Mouse (Mus musculus) hindbrain, embryonic 10.5 days (tissue): ENCODE measurements at regions not wholly inside any gene's neighbourhood (a gene's known extent, or its start where the extent isn't known, plus 50 kb on each side); places are given as distances from the start of the nearest gene placed in this dataset.
A peak's percentile ranks its signal among the peaks of the same experiment; 100 is the strongest.

Source experiments
- DNase-seq: peaks from one replicate; pipeline ENCODE4 v3.0.0-alpha.2; 2017; ENCODE audit warnings: low spot score
- H3K27ac ChIP-seq: fragments of 300-500 bp; sonication (generic); 2 replicates; pipeline ENCODE4 v1.5.1; 2016; ENCODE audit warnings: mild to moderate bottlenecking, moderate library complexity
- H3K27me3 ChIP-seq: fragments of 300-500 bp; sonication (generic); 2 replicates; pipeline ENCODE4 v1.6.1; 2016; ENCODE audit warnings: mild to moderate bottlenecking; ENCODE audit not compliant: poor library complexity, insufficient read depth, severe bottlenecking
- H3K36me3 ChIP-seq: fragments of 300-500 bp; sonication (generic); 2 replicates; pipeline ENCODE4 v1.6.1; 2016; ENCODE audit warnings: mild to moderate bottlenecking, moderate library complexity
- H3K4me1 ChIP-seq: fragments of 300-500 bp; sonication (generic); replicated peaks from 2 replicates; pipeline ENCODE4 v1.6.1; 2016; ENCODE audit warnings: mild to moderate bottlenecking
- H3K4me3 ChIP-seq: fragments of 300-500 bp; sonication (generic); 2 replicates; pipeline ENCODE4 v1.5.1; 2016; ENCODE audit warnings: mild to moderate bottlenecking, moderate library complexity
- H3K9me3 ChIP-seq: fragments of 300-500 bp; sonication (generic); 2 replicates; pipeline ENCODE4 v1.6.1; 2016; ENCODE audit warnings: mild to moderate bottlenecking, moderate library complexity
- WGBS: fragments of 180-500 bp; shearing (Covaris S2); methylation state at CpG from one replicate; pipeline ENCODE4 v1.1.7; 2016; 5-methylcytosine and 5-hydroxymethylcytosine counted together

GRCm38 (mm10) chr4:149844971-149845370, 70.9 kb upstream of the Slc25a33 start:
- H3K9me3 ChIP-seq = no peaks in the 10 kb centered on the region
- H3K36me3 ChIP-seq = no peaks in the 10 kb centered on the region
- no peak for DNase-seq
- no peak overlapping the region for H3K27ac ChIP-seq
- H3K27me3 ChIP-seq = no peaks in the 10 kb centered on the region
- peaks cover 21% of the 10 kb centered on the region for H3K4me1 ChIP-seq
- no peak overlapping the region for H3K4me3 ChIP-seq
- WGBS = 79% methylated on average over 10 of the region's 10 CpGs

- WGBS = 45% methylated on average over 10 of the region's 10 CpGs
- no peak overlapping the region for H3K4me3 ChIP-seq
- H3K27ac ChIP-seq = 0 out of 2 replicates have a peak overlapping the region, but pooled peaks have one; percentile 16
- no peaks in the 10 kb centered on the region for H3K36me3 ChIP-seq
- H3K4me1 ChIP-seq = peaks cover 21% of the 10 kb centered on the region
- no peak for DNase-seq
- no peaks in the 10 kb centered on the region for H3K27me3 ChIP-seq
- no peaks in the 10 kb centered on the region for H3K9me3 ChIP-seq
These were observed 69.7 kb upstream of the Slc25a33 start for GRCm38 (mm10) chr4:149843736-149844135.

GRCm38 (mm10) chr4:149842906-149843305, 68.8 kb upstream of the Slc25a33 start:
- H3K9me3 ChIP-seq = no peaks in the 10 kb centered on the region
- 88% methylated on average over 7 of the region's 7 CpGs for WGBS
- no peaks in the 10 kb centered on the region for H3K27me3 ChIP-seq
- H3K27ac ChIP-seq = peak overlapping the region; percentile 45; the same call in 1 of the 2 replicates
- peaks cover 21% of the 10 kb centered on the region for H3K4me1 ChIP-seq
- no peaks in the 10 kb centered on the region for H3K36me3 ChIP-seq
- no peak overlapping the region for H3K4me3 ChIP-seq
- DNase-seq = no peak

GRCm38 (mm10) chr4:149841856-149842255, 67.8 kb upstream of the Slc25a33 start:
- DNase-seq = peak; percentile 55
- Histone ChIP-seq H3K27me3 (no peaks in the 10 kb centered on the region), H3K4me1 (peaks cover 17% of the 10 kb centered on the region), H3K4me3 (no peak overlapping the region), H3K27ac (no peak overlapping the region), H3K36me3 (no peaks in the 10 kb centered on the region), H3K9me3 (no peaks in the 10 kb centered on the region)
- 63% methylated on average over 6 of the region's 6 CpGs for WGBS

- peak overlapping the region; percentile 53; the same call in 1 of the 2 replicates for H3K27ac ChIP-seq
These were observed 66.6 kb upstream of the Slc25a33 start for GRCm38 (mm10) chr4:149840511-149841292.

GRCm38 (mm10) chr4:149838682-149839081, 64.6 kb upstream of the Slc25a33 start:
- peaks cover 6% of the 10 kb centered on the region; the same call in 1 of the 2 replicates for H3K4me1 ChIP-seq
- H3K4me3 ChIP-seq = no peak overlapping the region
- H3K36me3 ChIP-seq = no peaks in the 10 kb centered on the region
- 15% methylated on average over 3 of the region's 3 CpGs for WGBS
- no peak overlapping the region for H3K27ac ChIP-seq
- no peaks in the 10 kb centered on the region for H3K9me3 ChIP-seq
- no peaks in the 10 kb centered on the region for H3K27me3 ChIP-seq
- DNase-seq = no peak

More at GRCm38 (mm10) chr4:149840511-149841292, 66.6 kb upstream of the Slc25a33 start:
- Histone ChIP-seq H3K4me1 (peaks cover 12% of the 10 kb centered on the region; the same call in 1 of the 2 replicates), H3K9me3 (no peaks in the 10 kb centered on the region), H3K4me3 (no peak overlapping the region), H3K36me3 (no peaks in the 10 kb centered on the region), H3K27me3 (no peaks in the 10 kb centered on the region)
- no peak for DNase-seq
- WGBS = 77% methylated on average over 12 of the region's 12 CpGs

GRCm38 (mm10) chr4:149834646-149835156, 60.6 kb upstream of the Slc25a33 start:
- Histone ChIP-seq H3K4me1 (peaks cover 9% of the 10 kb centered on the region; the same call in 1 of the 2 replicates), H3K27ac (no peak overlapping the region), H3K36me3 (no peaks in the 10 kb centered on the region), H3K27me3 (no peaks in the 10 kb centered on the region; the same call in 1 of the 2 replicates), H3K4me3 (no peak overlapping the region), H3K9me3 (no peaks in the 10 kb centered on the region)
- WGBS = 80% methylated on average over 9 of the region's 9 CpGs
- no peak for DNase-seq

GRCm38 (mm10) chr4:149832446-149833101, 58.5 kb upstream of the Slc25a33 start:
- H3K36me3 ChIP-seq = no peaks in the 10 kb centered on the region
- no peak overlapping the region for H3K4me3 ChIP-seq
- H3K9me3 ChIP-seq = peaks cover 3% of the 10 kb centered on the region; the same call in 1 of the 2 replicates
- DNase-seq = no peak
- H3K4me1 ChIP-seq = peaks cover 9% of the 10 kb centered on the region; the same call in 1 of the 2 replicates
- 62% methylated on average over 10 of the region's 10 CpGs for WGBS
- 0 out of 2 replicates have a peak overlapping the region, but pooled peaks have one; percentile 12 for H3K27ac ChIP-seq
- no peaks in the 10 kb centered on the region; the same call in 1 of the 2 replicates for H3K27me3 ChIP-seq

- peaks cover 9% of the 10 kb centered on the region; the same call in 1 of the 2 replicates for H3K4me1 ChIP-seq
- no peak for DNase-seq
- no peak overlapping the region for H3K27ac ChIP-seq
- peaks cover 3% of the 10 kb centered on the region; the same call in 1 of the 2 replicates for H3K9me3 ChIP-seq
- no peaks in the 10 kb centered on the region for H3K36me3 ChIP-seq
- 83% methylated on average over 20 of the region's 20 CpGs for WGBS
- no peaks in the 10 kb centered on the region; the same call in 1 of the 2 replicates for H3K27me3 ChIP-seq
- H3K4me3 ChIP-seq = no peak overlapping the region
These were observed 56.6 kb upstream of the Slc25a33 start for GRCm38 (mm10) chr4:149830551-149831192.

- Histone ChIP-seq H3K27ac (no peak overlapping the region), H3K4me1 (peaks cover 9% of the 10 kb centered on the region; the same call in 1 of the 2 replicates), H3K36me3 (no peaks in the 10 kb centered on the region), H3K4me3 (no peak overlapping the region), H3K27me3 (no peaks in the 10 kb centered on the region; the same call in 1 of the 2 replicates), H3K9me3 (peaks cover 3% of the 10 kb centered on the region; the same call in 1 of the 2 replicates)
- no peak for DNase-seq
- WGBS = 96% methylated on average over 4 of the region's 4 CpGs
These were observed 55.9 kb upstream of the Slc25a33 start for GRCm38 (mm10) chr4:149829964-149830363.

- WGBS = 91% methylated on average over 4 of the region's 4 CpGs
- Histone ChIP-seq H3K9me3 (peaks cover 3% of the 10 kb centered on the region; the same call in 1 of the 2 replicates), H3K36me3 (no peaks in the 10 kb centered on the region), H3K27me3 (no peaks in the 10 kb centered on the region; the same call in 1 of the 2 replicates), H3K27ac (no peak overlapping the region), H3K4me3 (no peak overlapping the region), H3K4me1 (peaks cover 18% of the 10 kb centered on the region)
- no peak for DNase-seq
These were observed 53.7 kb upstream of the Slc25a33 start for GRCm38 (mm10) chr4:149827784-149828183.
